ENCODE assay signal across 9 mouse cellular contexts in genomic region chr10:117229826-117230225, GRCm38 (mm10). TPM values are rescaled to one million over a fixed set of nuclear protein-coding genes. Genes with fewer than 3 reads are reported as not detected.
DNase-seq lines count a peak whose midpoint lies in the region; ATAC-seq and TF ChIP-seq lines count a peak whose summit lies in the region.
"Had no signal": no experiment of that assay in that cellular context is flagged by ENCODE, and none has a peak within 500 bp of the region (broad histone marks: within the 10 kb centered on the region; RNA-seq: fewer than 3 reads in every experiment).

No protein-coding gene starts in this region.

- no peak overlapping the region for H3K27ac ChIP-seq in lung, embryonic 14.5 days (ENCODE audit: low read depth)
- peak overlapping the region; percentile 76 for H3K27ac ChIP-seq in kidney, adult 2 months (ENCODE audit: insufficient read depth, low read depth, low read length)
- no peak overlapping the region for H3K27ac ChIP-seq in small intestine, adult 2 months (ENCODE audit: insufficient read depth, low read depth, low read length)

- H3K9me3 ChIP-seq in lung, embryonic 14.5 days (ENCODE audit: low read depth, low read length), result no peaks in the 10 kb centered on the region

- DNase-seq in cerebellum, adult 11 months, result no peak
- peak; percentile 15 for DNase-seq in lung, embryonic 14.5 days
- no peak for DNase-seq in lung, postnatal 25 days (ENCODE audit: low spot score)
- DNase-seq in kidney, adult 2 months, result peak; percentile 88
- no peak for DNase-seq in spleen, postnatal 10 days (ENCODE audit: low spot score in 2 of 2)
- DNase-seq in left cerebral cortex, postnatal 14 days (ENCODE audit: low spot score in 2 of 2), result no peak

- intact Hi-C loops in left cerebral cortex, postnatal 14 days (cut with DNase I), result no loop called here

- no peak overlapping the region for H3K4me3 ChIP-seq in lung, embryonic 14.5 days (ENCODE audit: low read depth, low read length)
- no peak overlapping the region for H3K4me3 ChIP-seq in kidney, adult 2 months (ENCODE audit: insufficient read depth, low read depth, low read length)
- H3K4me3 ChIP-seq in small intestine, adult 2 months (ENCODE audit: low read depth, low read length), result peak overlapping the region; percentile 10

- H3K36me3 ChIP-seq in lung, embryonic 14.5 days (ENCODE audit: insufficient read depth), result no peaks in the 10 kb centered on the region
- H3K36me3 ChIP-seq in kidney, adult 2 months (ENCODE audit: control insufficient read depth, insufficient read depth, low read length), result no peaks in the 10 kb centered on the region
- no peaks in the 10 kb centered on the region for H3K36me3 ChIP-seq in small intestine, adult 2 months (ENCODE audit: control insufficient read depth, insufficient read depth, low read length)

- TF ChIP-seq POLR2A in kidney, adult 2 months (IDR thresholded peaks at IDR 0.05; ENCODE audit: low read depth, low read length), result peak; percentile 60
- TF ChIP-seq POLR2A in small intestine, adult 2 months (IDR thresholded peaks at IDR 0.05; ENCODE audit: low read depth, low read length), result no peak

- H3K4me1 ChIP-seq in lung, embryonic 14.5 days (ENCODE audit: insufficient read depth), result 0 out of 2 replicates have a peak, but pooled peaks cover 3% of the 10 kb centered on the region
- H3K4me1 ChIP-seq in kidney, adult 2 months (ENCODE audit: control insufficient read depth, insufficient read depth, low read length), result peaks cover 12% of the 10 kb centered on the region; the same call in 1 of the 2 replicates
- no peaks in the 10 kb centered on the region for H3K4me1 ChIP-seq in small intestine, adult 2 months (ENCODE audit: control insufficient read depth, insufficient read depth, insufficient read length, low read length)

- peak; percentile 71 for ATAC-seq in cerebellum, adult (ENCODE audit: insufficient number of reproducible peaks, low FRiP score, low TSS enrichment)
- no peak for ATAC-seq in lung, embryonic 14.5 days (ENCODE audit: insufficient read depth)

- 0 out of 2 replicates have a peak overlapping the region, but pooled peaks have one; percentile 15 for H3K4me2 ChIP-seq in lung, embryonic 14.5 days

- no peak overlapping the region for H3K9ac ChIP-seq in lung, embryonic 14.5 days

- WGBS in lung, embryonic 14.5 days, result 69% methylated on average over 16 of the region's 16 CpGs
- 30% methylated on average over 16 of the region's 16 CpGs for WGBS in kidney, adult 2 months
- WGBS in small intestine, adult 2 months, result 68% methylated on average over 16 of the region's 16 CpGs

- TF ChIP-seq CTCF in lung, embryonic 14.5 days (IDR thresholded peaks at IDR 0.05; ENCODE audit: low read depth), result no peak
- TF ChIP-seq CTCF in kidney, adult 2 months (conservative IDR thresholded peaks at IDR 0.05; ENCODE audit: insufficient read depth, insufficient read length, low read depth, low read length), result no peak
- no peak for TF ChIP-seq CTCF in small intestine, adult 2 months (IDR thresholded peaks at IDR 0.05; ENCODE audit: extremely low read depth, insufficient read length, insufficient replicate concordance, low read depth, low read length)

- H3K27me3 ChIP-seq in lung, embryonic 14.5 days (ENCODE audit: insufficient read depth, low read length), result no peaks in the 10 kb centered on the region
- no peaks in the 10 kb centered on the region for H3K27me3 ChIP-seq in kidney, adult 2 months (replicated peaks; ENCODE audit: control insufficient read depth, insufficient read depth, low read length)
- H3K27me3 ChIP-seq in small intestine, adult 2 months (ENCODE audit: control insufficient read depth, insufficient read depth, low read length), result no peaks in the 10 kb centered on the region; the same call in 1 of the 2 replicates

RNA-seq across cellular contexts. Expression of gene Yeats4, which starts 5.5 kb away (rescaled TPM):
- 73.0 and 74.9 TPM in 2 replicates for polyA plus RNA-seq in lung, embryonic 14.5 days (2014; fragmentation: Nextera tagmentation; extraction: Ambion mirVana)
- polyA plus RNA-seq in kidney, adult 2 months (2012; rRNA removed), result 18.0 and 21.8 TPM in 2 replicates
- 9.5 and 22.5 TPM in 2 replicates for polyA plus RNA-seq in small intestine, adult 2 months (2012; rRNA removed)
- 10 to 100 TPM; 56.6 to 61.7 TPM for total RNA-seq in left cerebral cortex, postnatal 14 days (2021)

RNA-seq across cellular contexts. Expression of gene 9530003J23Rik, which starts 8.7 kb away (rescaled TPM):
- polyA plus RNA-seq in lung, embryonic 14.5 days (2014; fragmentation: Nextera tagmentation; extraction: Ambion mirVana), result not detected in 2 replicates
- polyA plus RNA-seq in kidney, adult 2 months (2012; rRNA removed), result not detected in 2 replicates
- not detected in 2 replicates for polyA plus RNA-seq in small intestine, adult 2 months (2012; rRNA removed)
- total RNA-seq in left cerebral cortex, postnatal 14 days (2021), result not detected
- polyA plus RNA-seq: heart, embryonic 14.5 days had no signal

RNA-seq across cellular contexts. Expression of gene Lyz2, which starts 52.3 kb away (rescaled TPM):
- polyA plus RNA-seq in lung, embryonic 14.5 days (2014; fragmentation: Nextera tagmentation; extraction: Ambion mirVana), result 105 and 131 TPM in 2 replicates
- 42.5 and 101 TPM in 2 replicates for polyA plus RNA-seq in kidney, adult 2 months (2012; rRNA removed)
- polyA plus RNA-seq in small intestine, adult 2 months (2012; rRNA removed), result 70.0 and 102 TPM in 2 replicates
- 1 to 10 TPM; 7.2 to 8.3 TPM for total RNA-seq in left cerebral cortex, postnatal 14 days (2021)

Comparison
In these comparisons a context has a peak if more than half of its experiments do, and no peak if none do; other contexts are left out.
1. DNase-seq: peak in lung, embryonic 14.5 days (single experiment) and kidney, adult 2 months (single experiment); none in cerebellum, adult 11 months (single experiment), lung, postnatal 25 days (single experiment), spleen, postnatal 10 days (0 of 2) and left cerebral cortex, postnatal 14 days (0 of 2).